Mouse (Mus musculus): ENCODE measurements around the gene Dgkb.

GRCm38 (mm10) chr12:38017674-38018073 lies 200.1 kb downstream of the Dgkb start:
- TF ChIP-seq POLR2A (IDR thresholded peaks at IDR 0.05; ENCODE audit: low read depth, low read length) (no peak), CTCF (IDR thresholded peaks at IDR 0.05; ENCODE audit: extremely low read depth, insufficient read length, insufficient replicate concordance, low read depth, low read length) (no peak)

All from small intestine, adult 2 months (tissue).